Mouse (Mus musculus) ES-Bruce4 (cell line): ENCODE data around the gene Sdhaf1. TPM values are rescaled to one million over a fixed set of nuclear protein-coding genes. Genes with fewer than 3 reads are reported as not detected.

ENCODE experiments used
- H3K27ac ChIP-seq: 2 replicates; pipeline ENCODE4 v1.5.1; 2012; ENCODE audit warnings: low read length, inconsistent platforms; ENCODE audit not compliant: insufficient read depth
- H3K27me3 ChIP-seq: 2 replicates; pipeline ENCODE4 v1.6.1; 2012; ENCODE audit warnings: mild to moderate bottlenecking, low read length, inconsistent platforms; ENCODE audit not compliant: control insufficient read depth, poor library complexity, insufficient read depth, severe bottlenecking
- H3K36me3 ChIP-seq: 2 replicates; pipeline ENCODE4 v1.6.1; 2012; ENCODE audit warnings: inconsistent platforms, mild to moderate bottlenecking, low read length, moderate library complexity; ENCODE audit not compliant: control insufficient read depth, poor library complexity, insufficient read depth, severe bottlenecking
- H3K4me1 ChIP-seq: one replicate; pipeline ENCODE4 v1.8.1; 2011; ENCODE audit warnings: low read length; ENCODE audit not compliant: control insufficient read depth, insufficient read depth
- H3K4me3 ChIP-seq: 2 replicates; pipeline ENCODE4 v1.5.1; 2011; ENCODE audit warnings: low read depth, mild to moderate bottlenecking, low read length
- H3K9ac ChIP-seq: 2 replicates; pipeline ENCODE4 v1.6.1; 2012; ENCODE audit warnings: low read depth, mild to moderate bottlenecking, inconsistent platforms; ENCODE audit not compliant: poor library complexity, severe bottlenecking
- H3K9me3 ChIP-seq: replicated peaks from 2 replicates; pipeline ENCODE4 v1.6.1; 2012; ENCODE audit warnings: mild to moderate bottlenecking, low read length, inconsistent platforms; ENCODE audit not compliant: control insufficient read depth, poor library complexity, insufficient read depth, severe bottlenecking
- CTCF ChIP-seq: IDR thresholded peaks from one replicate; pipeline ENCODE4 v1.8.1; 2011; ENCODE audit warnings: low read depth, low read length
- EP300 ChIP-seq: IDR thresholded peaks from 2 replicates; pipeline ENCODE4 v1.6.1; 2011; ENCODE audit warnings: low read depth, low read length; ENCODE audit not compliant: insufficient read depth
- POLR2A ChIP-seq: IDR thresholded peaks from one replicate; pipeline ENCODE4 v1.8.1; 2011; ENCODE audit warnings: low read length; ENCODE audit not compliant: insufficient read depth
- polyA plus RNA-seq: library from polyadenylated mRNA; stranded (reverse); fragments of >200 nt; gene quantifications from 2 replicates; pipeline ENCODE4 v1.2.4, GENCODE M21; 2011; ENCODE audit warnings: low read depth; ENCODE audit not compliant: missing spikeins, insufficient read depth, insufficient read length

The Sdhaf1 gene
- polyA plus RNA-seq, 1 experiment, result 5.6 TPM

DNA sequence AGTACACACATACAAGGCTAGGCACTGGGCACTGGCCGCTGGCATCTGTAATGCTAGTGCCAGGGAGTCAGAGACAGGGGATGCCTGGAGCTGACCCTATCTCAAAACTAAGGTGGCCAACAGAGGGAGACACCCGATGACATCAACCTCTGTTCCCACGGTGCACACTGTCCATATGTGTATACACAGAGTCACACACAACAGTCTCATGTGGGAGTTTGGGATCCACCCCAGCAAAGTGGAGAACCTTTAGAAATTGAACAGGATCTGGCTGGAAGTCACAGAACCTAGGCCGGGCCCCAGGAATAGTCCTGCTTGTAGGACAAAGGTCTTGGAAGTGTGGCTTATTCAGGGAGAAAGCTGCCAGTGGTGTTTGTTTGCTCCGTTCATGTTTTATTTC is 29.4 kb downstream of the Sdhaf1 start:
- no peaks in the 10 kb centered on the region for H3K9me3 ChIP-seq
- no peak overlapping the region for H3K27ac ChIP-seq
- no peak overlapping the region for H3K9ac ChIP-seq
- no peaks in the 10 kb centered on the region for H3K27me3 ChIP-seq
- no peaks in the 10 kb centered on the region for H3K36me3 ChIP-seq
- no peak overlapping the region for H3K4me3 ChIP-seq
- TF ChIP-seq POLR2A, result no peak
- no peak for TF ChIP-seq EP300
- no peak for TF ChIP-seq CTCF
- no peaks in the 10 kb centered on the region for H3K4me1 ChIP-seq

DNA sequence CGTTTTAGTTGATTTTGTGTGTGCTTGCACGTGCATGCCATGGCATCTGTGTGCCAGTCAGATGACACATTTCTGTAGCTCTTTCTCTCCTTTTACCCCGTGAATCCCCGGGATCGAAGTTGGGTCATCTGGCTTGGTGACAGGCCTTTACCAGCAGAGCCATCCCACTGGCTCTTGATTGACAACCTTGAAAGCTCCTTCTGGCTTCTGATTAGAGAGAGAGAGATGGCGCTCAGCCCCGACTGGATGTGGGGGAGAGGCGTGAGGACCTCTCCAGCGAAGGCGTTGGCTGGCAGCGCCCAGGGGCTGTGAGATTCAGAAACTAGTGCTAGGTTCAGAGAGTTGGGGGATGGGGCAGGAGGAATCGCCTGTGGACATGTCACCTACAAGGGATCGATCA is 29.9 kb downstream of the Sdhaf1 start:
- no peaks in the 10 kb centered on the region for H3K27me3 ChIP-seq
- no peak for TF ChIP-seq CTCF
- no peak for TF ChIP-seq POLR2A
- TF ChIP-seq EP300, result no peak
- H3K4me3 ChIP-seq, result no peak overlapping the region
- H3K27ac ChIP-seq, result no peak overlapping the region
- H3K36me3 ChIP-seq, result no peaks in the 10 kb centered on the region
- H3K9me3 ChIP-seq, result no peaks in the 10 kb centered on the region
- no peak overlapping the region for H3K9ac ChIP-seq
- no peaks in the 10 kb centered on the region for H3K4me1 ChIP-seq

DNA sequence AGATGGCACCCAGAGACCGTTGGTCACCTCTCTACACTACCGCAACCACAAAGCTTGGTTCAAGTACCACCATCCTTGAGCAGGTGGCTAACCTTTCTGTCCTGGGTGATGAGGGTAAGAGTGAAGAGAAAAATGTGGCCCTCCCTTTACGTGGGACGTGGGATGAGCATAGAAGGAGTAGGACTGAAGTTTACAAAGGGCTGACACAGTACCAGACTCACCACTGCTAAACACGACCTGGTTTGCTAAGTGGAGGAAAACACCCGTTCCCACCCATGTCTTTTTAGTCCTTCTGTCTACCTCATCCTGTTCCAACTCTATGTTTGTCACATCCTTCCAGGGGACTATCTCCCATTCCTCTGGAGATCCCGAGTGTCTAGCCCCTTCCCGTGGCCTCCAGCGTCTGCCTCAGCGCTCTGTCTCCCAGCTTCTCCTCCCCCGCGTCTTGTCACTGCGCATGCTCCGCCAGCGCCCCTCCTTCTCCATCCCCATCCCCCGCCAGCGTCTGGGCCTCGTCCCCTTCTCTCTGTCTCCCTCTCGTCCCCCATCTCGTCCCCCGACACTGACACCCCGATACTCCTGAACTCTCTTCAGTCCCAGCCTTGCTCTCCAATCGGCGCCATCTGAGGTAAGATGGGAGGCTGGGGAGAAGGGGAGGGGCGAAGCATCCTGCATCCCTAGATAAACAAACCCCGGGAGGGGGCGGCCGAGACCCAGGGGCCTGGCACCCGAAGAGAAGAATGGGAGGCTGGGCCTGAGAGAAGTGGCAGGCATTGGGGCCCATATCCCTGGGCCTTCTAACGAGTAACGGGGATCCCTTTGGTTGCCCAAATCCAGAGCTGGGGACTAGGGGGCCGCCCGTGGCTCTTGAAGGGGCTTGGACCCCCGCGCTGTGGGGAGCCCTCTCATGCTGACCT is 32.2 kb downstream of the Sdhaf1 start, which contains the start of gene Clip3:
TSS of gene Clip3 (plus strand) at position 514 of the 917 bp plus-strand sequence.
- Histone ChIP-seq H3K27me3 (no peaks in the 10 kb centered on the region), H3K36me3 (no peaks in the 10 kb centered on the region), H3K9me3 (no peaks in the 10 kb centered on the region), H3K27ac (no peak within 1 kb of the TSS), H3K4me1 (no peaks in the 10 kb centered on the region), H3K4me3 (peak within 1 kb of the TSS; percentile 84), H3K9ac (peak within 1 kb of the TSS; percentile 23)
- TF ChIP-seq CTCF (no peak), POLR2A (no peak), EP300 (no peak)

DNA sequence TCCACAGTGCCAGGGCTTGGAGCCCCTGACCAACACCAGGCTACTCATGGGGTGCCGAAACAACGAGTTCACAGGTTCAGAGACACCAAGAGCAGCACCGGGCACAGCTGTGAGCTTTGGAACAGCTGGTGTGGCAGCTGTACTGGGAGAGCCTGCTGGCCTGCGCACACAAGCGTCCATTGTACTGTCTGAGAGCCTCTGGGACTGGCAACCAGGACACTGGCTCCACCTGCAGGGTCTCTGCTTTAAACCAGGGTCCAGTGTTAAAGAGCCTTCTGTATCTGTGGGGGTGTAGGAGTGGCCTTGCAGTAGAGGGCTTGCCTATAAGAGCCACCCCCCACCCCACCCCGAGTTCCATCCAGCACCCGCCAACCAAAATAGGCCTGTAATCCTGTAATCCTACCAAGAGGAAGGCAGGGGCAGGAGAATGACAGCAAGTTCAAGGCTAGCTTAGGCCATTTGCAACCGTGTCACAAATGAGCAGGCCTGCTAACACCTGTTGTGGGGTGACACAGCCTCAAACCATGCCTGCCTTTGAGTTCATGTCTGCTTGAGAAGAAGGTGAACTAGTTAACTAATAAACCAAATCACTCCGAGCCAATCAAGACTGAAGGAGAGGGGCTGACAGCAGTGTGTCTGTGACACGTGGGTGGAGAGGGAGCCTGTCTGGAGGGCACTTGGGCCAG is 33.8 kb downstream of the Sdhaf1 start:
- Histone ChIP-seq H3K4me3 (no peak overlapping the region), H3K27ac (no peak overlapping the region), H3K9ac (no peak overlapping the region)

DNA sequence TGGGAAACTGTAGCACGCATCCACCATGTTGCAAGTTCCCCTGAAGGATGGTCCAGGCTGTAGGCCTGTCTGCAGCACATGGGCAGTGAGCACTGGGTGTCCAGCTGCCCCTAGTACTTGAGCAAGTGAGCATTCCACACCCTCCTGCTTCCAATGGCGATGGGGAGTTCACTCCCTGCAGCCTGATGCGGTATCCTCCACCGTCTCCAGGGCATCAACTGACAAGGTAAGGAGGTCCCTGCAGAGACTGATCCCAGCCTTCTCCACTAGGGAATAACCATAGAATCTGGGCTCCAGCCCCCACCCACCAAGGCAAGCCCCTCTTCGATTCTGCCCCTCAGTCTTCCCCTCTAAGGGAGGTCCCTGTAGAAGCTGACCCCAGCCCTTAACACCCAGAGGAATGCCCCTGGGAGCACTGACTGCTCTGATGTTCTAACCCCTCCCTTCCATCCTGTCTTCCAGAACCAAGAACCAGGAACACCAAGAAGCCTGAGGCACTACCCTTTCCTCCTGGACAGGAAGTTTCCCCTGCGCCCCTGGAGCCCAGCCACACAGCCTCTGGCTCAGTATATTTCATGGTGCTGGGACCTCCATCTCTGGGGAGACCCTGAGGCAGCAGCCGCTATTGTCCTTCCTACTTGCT is 34.5 kb downstream of the Sdhaf1 start:
- Histone ChIP-seq H3K36me3 (no peaks in the 10 kb centered on the region), H3K4me3 (no peak overlapping the region), H3K27me3 (no peaks in the 10 kb centered on the region), H3K4me1 (no peaks in the 10 kb centered on the region), H3K9me3 (no peaks in the 10 kb centered on the region), H3K9ac (no peak overlapping the region), H3K27ac (no peak overlapping the region)
- TF ChIP-seq EP300 (no peak), POLR2A (no peak), CTCF (no peak)

More for the DNA sequence above, 33.8 kb downstream of the Sdhaf1 start:
- no peak for TF ChIP-seq EP300
- TF ChIP-seq POLR2A, result no peak
- TF ChIP-seq CTCF, result peak; percentile 15
- no peaks in the 10 kb centered on the region for H3K27me3 ChIP-seq
- H3K9me3 ChIP-seq, result no peaks in the 10 kb centered on the region
- H3K4me1 ChIP-seq, result no peaks in the 10 kb centered on the region
- H3K36me3 ChIP-seq, result no peaks in the 10 kb centered on the region
